Mouse (Mus musculus) MEL (cell line): ENCODE data around the gene Gak. TPM values are rescaled to one million over a fixed set of nuclear protein-coding genes. Genes with fewer than 3 reads are reported as not detected.

Source experiments
- DNase-seq: peaks from one replicate; pipeline ENCODE4 v3.0.0; 2011; ENCODE audit warnings: low read depth, low spot score
- H3K27ac ChIP-seq: 2 replicates; pipeline ENCODE4 v1.5.1; 2012; ENCODE audit warnings: low read depth, mild to moderate bottlenecking, control low read depth, low read length, moderate library complexity; ENCODE audit not compliant: control insufficient read depth
- H3K27me3 ChIP-seq, 2 experiments: fragments of 150-350 bp in 1 of 2; sonication (generic) in 1 of 2; 2 replicates each; pipeline ENCODE4 v1.6.1; 2012; ENCODE audit warnings: low read length in 2 of 2, mild to moderate bottlenecking in 2 of 2, improper control_type of control experiment in 1 of 2, moderate library complexity in 1 of 2; ENCODE audit not compliant: insufficient read depth in 2 of 2, control insufficient read depth in 1 of 2
- H3K36me3 ChIP-seq, 2 experiments: 2 replicates each; pipeline ENCODE4 v1.6.1; 2012 to 2014; ENCODE audit warnings: low read length in 2 of 2, improper control_type of control experiment in 1 of 2, inconsistent platforms in 1 of 2, mild to moderate bottlenecking in 1 of 2; ENCODE audit not compliant: insufficient read depth in 2 of 2, control insufficient read depth in 1 of 2
- H3K4me1 ChIP-seq, 2 experiments: fragments of 150-350 bp in 1 of 2; sonication (generic) in 1 of 2; 2 replicates each; pipeline ENCODE4 v1.6.1; 2012; ENCODE audit warnings: low read length in 2 of 2, improper control_type of control experiment in 1 of 2, mild to moderate bottlenecking in 1 of 2; ENCODE audit not compliant: insufficient read depth in 2 of 2, control insufficient read depth in 1 of 2
- H3K4me3 ChIP-seq, 2 experiments: fragments of 150-350 bp in 1 of 2; sonication (generic) in 1 of 2; 2 replicates each; pipeline ENCODE4 v1.5.1; 2012; ENCODE audit warnings: low read depth in 2 of 2, low read length in 2 of 2, mild to moderate bottlenecking in 2 of 2, moderate library complexity in 2 of 2, control low read depth in 1 of 2, improper control_type of control experiment in 1 of 2; ENCODE audit not compliant: control insufficient read depth in 1 of 2, insufficient read depth in 1 of 2
- H3K79me2 ChIP-seq: 2 replicates; pipeline ENCODE4 v1.6.1; 2012; ENCODE audit warnings: mild to moderate bottlenecking, low read length, moderate library complexity; ENCODE audit not compliant: control insufficient read depth, poor library complexity, insufficient read depth
- H3K9ac ChIP-seq: 2 replicates; pipeline ENCODE4 v1.6.1; 2012; ENCODE audit warnings: low read depth, mild to moderate bottlenecking, control low read depth, low read length, moderate library complexity; ENCODE audit not compliant: control insufficient read depth, poor library complexity, severe bottlenecking
- H3K9me3 ChIP-seq: fragments of 150-350 bp; sonication (generic); replicated peaks from 2 replicates; pipeline ENCODE4 v1.6.1; 2012; ENCODE audit warnings: mild to moderate bottlenecking, low read length, improper control_type of control experiment, moderate library complexity; ENCODE audit not compliant: insufficient read depth
- BHLHE40 ChIP-seq: IDR thresholded peaks from 2 replicates; pipeline ENCODE4 v1.6.1; 2012; ENCODE audit warnings: low read depth, mild to moderate bottlenecking, inconsistent platforms, low read length, improper control_type of control experiment, borderline replicate concordance
- CHD1 ChIP-seq: IDR thresholded peaks from 2 replicates; pipeline ENCODE4 v1.6.1; 2012; ENCODE audit warnings: low read depth, mild to moderate bottlenecking, inconsistent platforms, low read length, improper control_type of control experiment
- CHD2 ChIP-seq: IDR thresholded peaks from 2 replicates; pipeline ENCODE4 v1.6.1; 2011; ENCODE audit warnings: low read length, improper control_type of control experiment
- CTCF ChIP-seq, 3 experiments: IDR thresholded peaks in 2 of 3; conservative IDR thresholded peaks in 1 of 3; 2 replicates each; pipeline ENCODE4 v1.5.1; 2011 to 2012; ENCODE audit warnings: low read length in 3 of 3, low read depth in 2 of 3, mild to moderate bottlenecking in 2 of 3, improper control_type of control experiment in 1 of 3, inconsistent platforms in 1 of 3, mixed read lengths in 1 of 3, moderate library complexity in 1 of 3; ENCODE audit not compliant: control insufficient read depth in 1 of 3, insufficient read depth in 1 of 3, poor library complexity in 1 of 3, severe bottlenecking in 1 of 3
- E2F4 ChIP-seq: IDR thresholded peaks from 2 replicates; pipeline ENCODE4 v1.6.1; 2011; ENCODE audit warnings: low read depth, low read length, improper control_type of control experiment, borderline replicate concordance
- ELF1 ChIP-seq: IDR thresholded peaks from 2 replicates; pipeline ENCODE4 v1.6.1; 2014; ENCODE audit warnings: low read depth, mild to moderate bottlenecking, inconsistent platforms, low read length, improper control_type of control experiment, moderate library complexity
- EP300 ChIP-seq, 2 experiments: IDR thresholded peaks; 2 replicates each; pipeline ENCODE4 v1.6.1; 2011; ENCODE audit warnings: improper control_type of control experiment in 2 of 2, low read length in 2 of 2, low read depth in 1 of 2, mild to moderate bottlenecking in 1 of 2
- ETS1 ChIP-seq: IDR thresholded peaks from 2 replicates; pipeline ENCODE4 v1.6.1; 2012; ENCODE audit warnings: low read depth, mild to moderate bottlenecking, inconsistent platforms, low read length, improper control_type of control experiment, moderate library complexity
- GABPA ChIP-seq: IDR thresholded peaks from 2 replicates; pipeline ENCODE4 v1.6.1; 2012; ENCODE audit warnings: low read depth, mild to moderate bottlenecking, inconsistent platforms, low read length, improper control_type of control experiment, moderate library complexity
- GATA1 ChIP-seq: IDR thresholded peaks from 2 replicates; pipeline ENCODE4 v1.6.1; 2011; ENCODE audit warnings: low read depth, low read length, improper control_type of control experiment
- HCFC1 ChIP-seq: IDR thresholded peaks from 2 replicates; pipeline ENCODE4 v1.6.1; 2012; ENCODE audit warnings: low read depth, mild to moderate bottlenecking, inconsistent platforms, low read length, improper control_type of control experiment, moderate library complexity
- JUND ChIP-seq: IDR thresholded peaks from 2 replicates; pipeline ENCODE4 v1.6.1; 2011; ENCODE audit warnings: low read depth, mild to moderate bottlenecking, improper control_type of control experiment, low read length
- KAT2A ChIP-seq: conservative IDR thresholded peaks from 2 replicates; pipeline ENCODE4 v1.6.1; 2012; ENCODE audit warnings: low read depth, low read length, improper control_type of control experiment, inconsistent platforms
- MAFK ChIP-seq: IDR thresholded peaks from 2 replicates; pipeline ENCODE4 v1.6.1; 2011; ENCODE audit warnings: low read depth, mild to moderate bottlenecking, low read length, improper control_type of control experiment, borderline replicate concordance
- MXI1 ChIP-seq: IDR thresholded peaks from 2 replicates; pipeline ENCODE4 v1.6.1; 2011; ENCODE audit warnings: mild to moderate bottlenecking, low read depth, low read length, improper control_type of control experiment
- NELFE ChIP-seq: IDR thresholded peaks from 2 replicates; pipeline ENCODE4 v1.6.1; 2011; ENCODE audit warnings: low read depth, low read length, improper control_type of control experiment
- POLR2A ChIP-seq, 2 experiments: IDR thresholded peaks; 2 replicates each; pipeline ENCODE4 v1.6.1; 2011 to 2012; ENCODE audit warnings: low read length in 2 of 2, mild to moderate bottlenecking in 2 of 2, control low read depth in 1 of 2, improper control_type of control experiment in 1 of 2, low read depth in 1 of 2, moderate library complexity in 1 of 2; ENCODE audit not compliant: control insufficient read depth in 1 of 2, insufficient read depth in 1 of 2, poor library complexity in 1 of 2
- POLR2AphosphoS2 ChIP-seq: IDR thresholded peaks from 2 replicates; pipeline ENCODE4 v1.6.1; 2011; ENCODE audit warnings: low read length, improper control_type of control experiment
- POLR2AphosphoS5 ChIP-seq: IDR thresholded peaks from 2 replicates; pipeline ENCODE4 v1.6.1; 2012; ENCODE audit warnings: low read depth, borderline replicate concordance, mild to moderate bottlenecking, inconsistent platforms, low read length, moderate library complexity, mixed read lengths
- RCOR1 ChIP-seq: IDR thresholded peaks from 2 replicates; pipeline ENCODE4 v1.6.1; 2012; ENCODE audit warnings: low read depth, mild to moderate bottlenecking, inconsistent platforms, low read length, improper control_type of control experiment
- SMC3 ChIP-seq: IDR thresholded peaks from 2 replicates; pipeline ENCODE4 v1.6.1; 2011; ENCODE audit warnings: low read depth, low read length, improper control_type of control experiment
- UBTF ChIP-seq: IDR thresholded peaks from 2 replicates; pipeline ENCODE4 v1.6.1; 2012; ENCODE audit warnings: low read depth, mild to moderate bottlenecking, inconsistent platforms, low read length, improper control_type of control experiment, moderate library complexity, borderline replicate concordance; ENCODE audit not compliant: insufficient read depth
- USF1 ChIP-seq: IDR thresholded peaks from 2 replicates; pipeline ENCODE4 v1.6.1; 2014; ENCODE audit warnings: low read depth, mild to moderate bottlenecking, inconsistent platforms, low read length, improper control_type of control experiment, moderate library complexity
- USF2 ChIP-seq, 2 experiments: IDR thresholded peaks; 2 replicates each; pipeline ENCODE4 v1.6.1; 2011 to 2012; ENCODE audit warnings: improper control_type of control experiment in 2 of 2, low read length in 2 of 2, borderline replicate concordance in 1 of 2, inconsistent platforms in 1 of 2, low read depth in 1 of 2, mild to moderate bottlenecking in 1 of 2; ENCODE audit not compliant: insufficient read depth in 1 of 2
- ZC3H11A ChIP-seq: IDR thresholded peaks from 2 replicates; pipeline ENCODE4 v1.6.1; 2012; ENCODE audit warnings: low read depth, mild to moderate bottlenecking, inconsistent platforms, low read length, improper control_type of control experiment
- ZKSCAN1 ChIP-seq: IDR thresholded peaks from 2 replicates; pipeline ENCODE4 v1.6.1; 2012; ENCODE audit warnings: low read depth, mild to moderate bottlenecking, inconsistent platforms, low read length, improper control_type of control experiment, moderate library complexity
- ZMIZ1 ChIP-seq: IDR thresholded peaks from 2 replicates; pipeline ENCODE4 v1.6.1; 2012; ENCODE audit warnings: low read depth, mild to moderate bottlenecking, inconsistent platforms, low read length, improper control_type of control experiment, moderate library complexity
- polyA plus RNA-seq, 2 experiments: library from polyadenylated mRNA; stranded (reverse) in 1 of 2; unstranded in 1 of 2; fragments of >175 nt in 1 of 2; fragments of >200 nt in 1 of 2; gene quantifications; 2 replicates each; pipeline versions ENCODE4 v1.2.1 to v1.2.4; 2012; ENCODE audit warnings: low replicate concordance in 2 of 2, low read depth in 1 of 2; ENCODE audit not compliant: insufficient read length in 2 of 2, insufficient read depth in 1 of 2, missing spikeins in 1 of 2
- total RNA-seq: library from RNA; depleted of rRNA; stranded (reverse); fragments of 300-350 nt; gene quantifications from 2 replicates; pipeline ENCODE4 v1.2.3, GENCODE M21; 2012

Gak gene
- total and polyA plus RNA-seq, 3 experiments, result 48.5 to 76.4 TPM; not detected in 1

DNA sequence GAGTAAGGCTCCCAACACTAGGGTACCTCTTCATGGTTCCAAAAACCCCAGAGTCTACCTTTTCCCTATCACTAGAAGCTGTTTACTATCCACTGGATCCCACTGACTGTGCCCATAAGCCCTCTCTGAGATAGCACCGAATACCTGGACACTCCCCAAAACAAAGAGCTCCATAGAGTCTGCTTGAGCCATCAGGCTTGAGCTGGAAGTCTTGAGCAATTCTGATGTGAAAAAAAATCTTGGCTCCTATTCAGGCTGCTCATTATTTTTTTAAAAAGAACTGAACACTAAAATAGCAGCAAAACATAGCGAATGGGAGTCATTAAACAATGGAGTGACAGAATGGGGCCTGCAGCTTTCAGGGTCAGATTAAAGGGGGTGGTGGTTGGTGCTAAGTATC lies 62.5 kb downstream of the Gak start:
- Histone ChIP-seq H3K79me2 (no peaks in the 10 kb centered on the region), H3K9me3 (no peaks in the 10 kb centered on the region), H3K9ac (no peak overlapping the region)
- TF ChIP-seq ELF1, result no peak
- no peak for TF ChIP-seq SMC3
- no peak for TF ChIP-seq ZKSCAN1
- TF ChIP-seq GATA1, result no peak
- no peak for TF ChIP-seq E2F4
- TF ChIP-seq CHD2, result no peak
- no peak for TF ChIP-seq KAT2A
- no peak for TF ChIP-seq USF2 (IDR thresholded peaks at IDR 0.05; ENCODE audit: borderline replicate concordance in 1 of 2, insufficient read depth in 1 of 2, low read depth in 1 of 2, low read length in 2 of 2)
- no peak for TF ChIP-seq POLR2A (IDR thresholded peaks at IDR 0.05; ENCODE audit: control insufficient read depth in 1 of 2, insufficient read depth in 1 of 2, low read depth in 1 of 2, low read length in 2 of 2, poor library complexity in 1 of 2)
- no peak for TF ChIP-seq HCFC1
- TF ChIP-seq POLR2AphosphoS2, result no peak
- no peak for TF ChIP-seq MXI1
- no peak for TF ChIP-seq CTCF (IDR thresholded peaks at IDR 0.05 in 2 of 3, conservative IDR thresholded peaks at IDR 0.05 in 1 of 3; ENCODE audit: control insufficient read depth in 1 of 3, insufficient read depth in 1 of 3, low read depth in 2 of 3, low read length in 3 of 3, poor library complexity in 1 of 3, severe bottlenecking in 1 of 3)
- no peak for TF ChIP-seq BHLHE40
- no peak for TF ChIP-seq CHD1
- no peak for TF ChIP-seq NELFE
- TF ChIP-seq USF1, result no peak
- no peak for TF ChIP-seq MAFK
- TF ChIP-seq, all 39 proteins: peak for 0
- Histone ChIP-seq H3K27ac (no peak overlapping the region), H3K4me3 (no peak overlapping the region), H3K36me3 (peaks cover 0 to 6% of the 10 kb centered on the region in 2 experiments; a peak in 2 of 4 replicates), H3K27me3 (no peaks in the 10 kb centered on the region), H3K4me1 (no peaks in the 10 kb centered on the region)
- DNase-seq, result no peak

DNA sequence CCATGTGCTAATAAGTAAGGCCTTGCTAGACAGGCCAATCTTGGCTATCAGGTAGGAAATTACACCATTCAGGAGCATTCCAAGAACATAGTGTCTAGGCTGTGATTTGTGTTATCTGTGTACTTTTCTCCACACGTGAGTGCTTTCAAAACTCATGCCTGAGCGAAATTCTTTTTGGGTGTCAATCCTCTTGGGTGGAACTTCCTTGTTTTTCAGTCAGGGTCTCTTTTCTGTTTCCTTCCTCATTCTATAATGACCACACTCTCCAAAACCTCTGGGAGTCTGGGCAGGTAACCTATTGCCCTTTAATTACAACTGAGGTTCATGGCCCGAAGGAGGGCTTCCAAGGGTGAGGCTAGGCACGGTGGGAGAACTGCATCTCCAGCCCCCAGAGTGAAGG lies 63.0 kb downstream of the Gak start:
- H3K4me1 ChIP-seq, result no peaks in the 10 kb centered on the region
- no peaks in the 10 kb centered on the region for H3K79me2 ChIP-seq
- no peak overlapping the region for H3K4me3 ChIP-seq
- TF ChIP-seq ZKSCAN1 (no peak), POLR2AphosphoS2 (no peak), ZMIZ1 (no peak), JUND (no peak), E2F4 (no peak), CTCF (IDR thresholded peaks at IDR 0.05 in 2 of 3, conservative IDR thresholded peaks at IDR 0.05 in 1 of 3; ENCODE audit: control insufficient read depth in 1 of 3, insufficient read depth in 1 of 3, low read depth in 2 of 3, low read length in 3 of 3, poor library complexity in 1 of 3, severe bottlenecking in 1 of 3) (no peak), MXI1 (no peak), EP300 (IDR thresholded peaks at IDR 0.05; ENCODE audit: low read depth in 1 of 2, low read length in 2 of 2) (no peak), POLR2AphosphoS5 (no peak), RCOR1 (no peak), ETS1 (no peak), NELFE (no peak), BHLHE40 (no peak), GABPA (no peak), UBTF (no peak), ZC3H11A (no peak)
- H3K9ac ChIP-seq, result no peak overlapping the region
- DNase-seq, result no peak
- H3K9me3 ChIP-seq, result no peaks in the 10 kb centered on the region
- H3K36me3 ChIP-seq, result peaks cover 0 to 4% of the 10 kb centered on the region in 2 experiments; a peak in 2 of 4 replicates
- no peak overlapping the region for H3K27ac ChIP-seq
- H3K27me3 ChIP-seq, result no peaks in the 10 kb centered on the region
